Mouse (Mus musculus) gastrocnemius, postnatal 4 days (tissue): Measurements from ENCODE around the gene Papss1. TPM values are rescaled to one million over a fixed set of nuclear protein-coding genes. Genes with fewer than 3 reads are reported as not detected.

ENCODE experiments used
- DNase-seq, 2 experiments: peaks; one replicate each; pipeline ENCODE4 v3.0.0; 2021 to 2022; ENCODE audit warnings: low spot score in 2 of 2, mixed read lengths in 2 of 2
- total RNA-seq, 2 experiments: library from RNA; stranded (reverse); gene quantifications; 2 replicates each; pipeline ENCODE4 v1.2.3; 2021

The Papss1 gene
- total RNA-seq, 2 experiments from 2014 or later: 37.9 to 39.8 TPM

- no peak for DNase-seq
Observed at GRCm38 (mm10) chr3:131630407-131631317, 66.1 kb downstream of the Papss1 start.

GRCm38 (mm10) chr3:131631318-131631870 is 66.8 kb downstream of the Papss1 start:
- peak in 1 of 2 experiments; percentile 42 for DNase-seq

- DNase-seq: no peak
Observed at GRCm38 (mm10) chr3:131634091-131634490, 69.5 kb downstream of the Papss1 start.

GRCm38 (mm10) chr3:131636126-131636525 is 71.6 kb downstream of the Papss1 start:
- no peak for DNase-seq

GRCm38 (mm10) chr3:131637008-131637407 is 72.4 kb downstream of the Papss1 start:
- no peak for DNase-seq

- DNase-seq: no peak
Observed at GRCm38 (mm10) chr3:131637664-131638063, 73.1 kb downstream of the Papss1 start.

- peak in 1 of 2 experiments; percentile 43 for DNase-seq
Observed at GRCm38 (mm10) chr3:131638216-131638615, 73.6 kb downstream of the Papss1 start.

GRCm38 (mm10) chr3:131642681-131643292 is 78.2 kb downstream of the Papss1 start:
- no peak for DNase-seq

GRCm38 (mm10) chr3:131645203-131645602 is 80.6 kb downstream of the Papss1 start:
- no peak for DNase-seq

- DNase-seq: no peak
Observed at GRCm38 (mm10) chr3:131654366-131654765, 89.8 kb downstream of the Papss1 start.

- DNase-seq: no peak
Observed at GRCm38 (mm10) chr3:131656032-131656431, 91.5 kb downstream of the Papss1 start.

- DNase-seq: no peak
Observed at GRCm38 (mm10) chr3:131660126-131660525, 95.6 kb downstream of the Papss1 start.

GRCm38 (mm10) chr3:131660629-131661028 is 96.1 kb downstream of the Papss1 start:
- no peak for DNase-seq

- DNase-seq: no peak
Observed at GRCm38 (mm10) chr3:131662589-131663148, 98.1 kb downstream of the Papss1 start.

GRCm38 (mm10) chr3:131669910-131670309 is 105.3 kb downstream of the Papss1 start:
- no peak for DNase-seq

GRCm38 (mm10) chr3:131686106-131686505 is 121.5 kb downstream of the Papss1 start:
- DNase-seq: no peak

GRCm38 (mm10) chr3:131689949-131690348 is 125.4 kb downstream of the Papss1 start:
- DNase-seq: no peak

GRCm38 (mm10) chr3:131690543-131690942 is 126.0 kb downstream of the Papss1 start:
- DNase-seq: no peak

GRCm38 (mm10) chr3:131691202-131691601 is 126.6 kb downstream of the Papss1 start:
- no peak for DNase-seq
